Mouse (Mus musculus): Measurements from ENCODE around the gene Amt. TPM values are rescaled to one million over a fixed set of nuclear protein-coding genes. Genes with fewer than 3 reads are reported as not detected.

Gene Amt
- 10.9 and 12.9 TPM in 2 replicates for polyA plus RNA-seq (2016; fragmentation: Nextera tagmentation; extraction: Ambion mirVana)

DNA sequence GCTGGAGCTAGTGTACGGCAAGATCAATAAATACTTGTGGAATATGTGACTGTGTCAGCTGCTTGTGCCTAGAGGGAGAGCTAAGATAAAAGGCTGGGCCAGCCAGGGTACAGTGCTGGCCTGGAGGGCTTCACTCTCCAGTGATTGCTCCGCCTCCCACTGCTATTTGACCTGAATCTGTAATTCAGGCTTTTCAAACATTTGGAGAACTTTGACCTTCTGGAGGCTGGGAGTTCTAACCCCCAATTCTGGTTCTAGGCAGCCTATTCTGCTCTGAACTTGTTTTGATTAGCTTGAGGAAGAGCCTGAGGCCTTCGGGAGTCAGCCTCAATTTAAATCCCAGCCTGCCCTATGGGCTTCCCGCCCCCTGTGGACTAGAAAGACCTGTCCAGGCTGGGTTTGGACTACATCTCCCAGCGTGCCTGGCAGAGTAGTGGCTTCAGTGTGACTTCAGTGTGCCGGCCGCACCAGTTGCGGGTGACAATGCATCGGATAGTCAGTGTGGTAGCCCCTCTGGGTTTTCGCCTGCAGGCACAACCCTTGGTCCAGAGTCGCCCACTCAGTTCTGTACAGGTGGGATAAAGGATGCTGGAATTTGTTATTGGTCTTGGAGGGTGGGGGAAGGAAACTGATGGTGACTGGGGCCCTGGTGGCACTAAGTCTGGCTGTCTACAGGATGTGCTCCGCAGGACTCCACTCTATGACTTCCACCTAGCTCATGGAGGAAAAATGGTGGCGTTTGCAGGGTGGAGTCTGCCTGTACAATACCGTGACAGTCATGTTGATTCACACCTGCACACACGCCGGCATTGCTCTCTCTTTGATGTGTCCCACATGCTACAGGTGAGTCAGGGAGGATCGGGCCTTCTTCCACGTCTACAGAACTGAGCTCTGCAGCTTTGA is at the start of gene Amt:
Gene Amt (plus strand): TSS at position 401 of the 903 bp plus-strand sequence.
- H3K27ac ChIP-seq = peak within 1 kb of the TSS; percentile 61
- H3K27me3 ChIP-seq (replicated peaks) = 0 out of 2 replicates have a peak, but pooled peaks cover 4% of the 10 kb centered on the region
- peak within 1 kb of the TSS; percentile 39 for H3K4me2 ChIP-seq
- H3K4me1 ChIP-seq = peaks cover 3% of the 10 kb centered on the region; the same call in 1 of the 2 replicates
- WGBS (ENCODE audit: insufficient replicate concordance) = 51% methylated on average over 18 of the region's 18 CpGs
- peaks cover 4% of the 10 kb centered on the region; the same call in 1 of the 2 replicates for H3K36me3 ChIP-seq
- H3K9me3 ChIP-seq (replicated peaks) = no peaks in the 10 kb centered on the region
- H3K9ac ChIP-seq = 0 out of 2 replicates have a peak within 1 kb of the TSS, but pooled peaks have one; percentile 22
- peak within 1 kb of the TSS; percentile 33 for H3K4me3 ChIP-seq
- ATAC-seq = peak; percentile 69

DNA sequence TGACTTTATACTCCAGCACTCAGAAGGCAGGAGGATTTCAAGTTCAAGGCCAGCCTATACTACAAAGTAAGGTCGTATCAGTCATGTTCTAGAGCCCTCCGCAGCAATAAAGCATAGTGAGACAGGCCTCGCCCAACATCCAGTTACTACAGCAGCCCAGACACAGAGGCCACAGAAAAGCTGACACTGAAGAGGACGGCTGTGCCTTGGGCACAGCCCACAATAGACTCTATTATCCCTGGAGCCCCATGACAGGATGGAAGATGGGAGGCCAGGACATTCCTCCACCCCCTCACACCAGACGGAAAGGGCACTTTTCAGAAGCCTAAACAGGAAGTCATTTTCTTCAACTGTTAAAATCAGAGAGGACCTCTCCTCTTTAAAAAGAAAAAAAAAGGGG is 47.7 kb upstream of the Amt start:
- Histone ChIP-seq H3K9me3 (replicated peaks) (no peaks in the 10 kb centered on the region), H3K4me3 (no peak overlapping the region), H3K27ac (no peak overlapping the region), H3K9ac (no peak overlapping the region), H3K4me2 (no peak overlapping the region), H3K27me3 (replicated peaks) (no peaks in the 10 kb centered on the region), H3K4me1 (no peaks in the 10 kb centered on the region), H3K36me3 (peaks cover 24% of the 10 kb centered on the region)
- 65% methylated on average over 5 of the region's 5 CpGs for WGBS (ENCODE audit: insufficient replicate concordance)
- ATAC-seq = no peak

DNA sequence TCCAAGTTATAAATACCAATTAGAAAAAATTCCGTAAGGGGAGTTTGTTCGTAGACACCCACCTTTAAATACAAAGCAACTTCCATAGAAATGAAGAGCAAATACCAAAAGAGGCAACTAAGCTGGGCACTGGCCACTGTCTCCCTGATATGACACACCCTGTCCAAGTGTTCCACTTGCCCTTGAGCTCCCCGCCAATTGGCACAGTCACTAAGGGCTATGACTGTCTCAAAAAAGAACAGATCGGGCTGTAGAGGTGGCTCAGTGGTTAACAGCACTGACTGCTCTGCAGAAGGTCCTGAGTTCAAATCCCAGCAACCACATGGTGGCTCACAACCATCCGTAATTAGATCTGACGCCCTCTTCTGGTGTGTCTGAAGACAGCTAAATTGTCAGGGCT is 44.8 kb upstream of the Amt start:
- Histone ChIP-seq H3K4me3 (no peak overlapping the region), H3K27ac (no peak overlapping the region), H3K9ac (no peak overlapping the region), H3K9me3 (replicated peaks) (no peaks in the 10 kb centered on the region), H3K4me2 (no peak overlapping the region), H3K27me3 (replicated peaks) (no peaks in the 10 kb centered on the region), H3K36me3 (peaks cover 21% of the 10 kb centered on the region), H3K4me1 (no peaks in the 10 kb centered on the region)
- no peak for ATAC-seq
- WGBS (ENCODE audit: insufficient replicate concordance) = 73% methylated on average over 6 of the region's 6 CpGs

DNA sequence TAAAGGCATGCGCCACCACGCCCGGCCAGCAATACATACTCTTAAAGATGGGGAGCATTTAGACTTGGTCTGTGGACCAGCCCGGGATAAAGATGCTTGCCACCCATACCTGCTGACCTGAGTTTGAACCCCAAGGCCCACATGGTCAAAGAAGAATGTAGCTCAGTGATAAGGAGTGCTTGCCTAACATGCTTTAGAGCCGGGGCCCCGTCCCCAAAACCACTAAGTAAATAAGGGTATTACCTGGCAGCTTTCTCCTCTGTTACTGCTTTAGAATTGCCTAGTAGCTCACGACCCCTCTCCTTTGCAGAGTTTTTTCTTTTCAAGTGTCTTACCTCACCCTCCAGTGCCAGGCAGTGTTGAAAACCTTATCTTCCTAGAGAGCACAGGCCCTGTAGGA is 43.9 kb upstream of the Amt start:
- no peaks in the 10 kb centered on the region for H3K4me1 ChIP-seq
- no peaks in the 10 kb centered on the region for H3K9me3 ChIP-seq (replicated peaks)
- no peaks in the 10 kb centered on the region for H3K27me3 ChIP-seq (replicated peaks)
- H3K4me3 ChIP-seq = no peak overlapping the region
- no peak overlapping the region for H3K9ac ChIP-seq
- no peak overlapping the region for H3K4me2 ChIP-seq
- peaks cover 21% of the 10 kb centered on the region for H3K36me3 ChIP-seq
- 70% methylated on average over 7 of the region's 7 CpGs for WGBS (ENCODE audit: insufficient replicate concordance)
- ATAC-seq = no peak
- H3K27ac ChIP-seq = no peak overlapping the region

DNA sequence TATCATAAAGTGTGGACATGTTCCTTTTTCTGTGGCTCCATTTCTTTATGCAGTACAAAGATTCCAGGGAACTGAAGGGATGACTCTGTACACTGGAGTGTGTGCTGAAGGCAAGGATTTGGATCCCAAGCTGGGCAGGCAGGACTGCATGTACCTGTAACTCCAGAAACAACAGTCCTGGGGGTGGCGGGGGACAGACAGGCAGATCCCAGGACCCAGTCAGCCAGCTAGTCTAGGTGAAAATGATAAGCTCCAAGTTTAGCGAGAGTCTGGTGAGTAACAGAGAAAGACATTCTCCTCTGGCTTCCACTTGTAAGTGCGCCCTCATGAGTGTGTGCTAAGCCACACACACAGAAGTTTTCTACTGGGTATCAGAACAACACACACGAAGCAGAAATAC is 36.1 kb upstream of the Amt start:
- Histone ChIP-seq H3K9me3 (replicated peaks) (no peaks in the 10 kb centered on the region), H3K27ac (no peak overlapping the region), H3K27me3 (replicated peaks) (no peaks in the 10 kb centered on the region), H3K9ac (no peak overlapping the region), H3K4me2 (no peak overlapping the region), H3K4me3 (no peak overlapping the region), H3K36me3 (no peaks in the 10 kb centered on the region), H3K4me1 (peaks cover 37% of the 10 kb centered on the region)
- no peak for ATAC-seq
- WGBS (ENCODE audit: insufficient replicate concordance) = 57% methylated on average over 4 of the region's 4 CpGs

- Histone ChIP-seq H3K4me3 (0 out of 2 replicates have a peak overlapping the region, but pooled peaks have one; percentile 88), H3K9me3 (replicated peaks) (no peaks in the 10 kb centered on the region), H3K36me3 (no peaks in the 10 kb centered on the region), H3K9ac (no peak overlapping the region), H3K27ac (no peak overlapping the region), H3K27me3 (replicated peaks) (no peaks in the 10 kb centered on the region), H3K4me2 (peak overlapping the region; percentile 97), H3K4me1 (peaks cover 37% of the 10 kb centered on the region)
- WGBS (ENCODE audit: insufficient replicate concordance) = 64% methylated on average over 7 of the region's 7 CpGs
- ATAC-seq = no peak
Observed at GRCm38 (mm10) chr9:108261865-108262264, 34.8 kb upstream of the Amt start.

DNA sequence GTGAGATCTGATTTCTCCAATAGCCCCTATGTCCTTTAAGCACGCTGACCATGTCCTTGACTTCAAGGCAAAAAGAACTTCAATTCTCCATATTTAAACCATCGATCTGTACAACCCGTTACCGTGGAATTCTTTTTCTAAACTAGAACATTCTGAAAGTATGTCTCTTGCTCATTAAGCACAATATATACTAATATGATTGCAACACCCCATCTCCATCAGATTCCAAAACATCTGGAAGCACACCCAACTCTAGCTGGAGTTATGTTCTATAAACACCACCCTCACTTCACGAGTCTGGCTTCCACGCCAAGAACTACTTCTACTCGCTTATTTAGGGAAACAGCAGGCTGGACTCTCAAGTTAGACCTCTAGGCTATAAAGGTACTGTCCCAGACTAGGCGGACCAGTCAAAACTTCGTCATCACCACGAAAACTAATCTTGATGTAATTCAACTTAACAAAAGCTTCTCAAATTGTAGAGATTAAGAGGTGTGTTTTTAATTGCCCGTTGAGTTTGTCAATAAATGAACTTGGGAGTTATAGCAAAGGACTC is 34.1 kb upstream of the Amt start:
- Histone ChIP-seq H3K4me1 (peaks cover 37% of the 10 kb centered on the region), H3K4me3 (peak overlapping the region; percentile 88), H3K27me3 (replicated peaks) (no peaks in the 10 kb centered on the region), H3K27ac (no peak overlapping the region), H3K4me2 (peak overlapping the region; percentile 97), H3K9me3 (replicated peaks) (no peaks in the 10 kb centered on the region), H3K36me3 (no peaks in the 10 kb centered on the region), H3K9ac (peak overlapping the region; percentile 89)
- 58% methylated on average over 11 of the region's 11 CpGs for WGBS (ENCODE audit: insufficient replicate concordance)
- ATAC-seq = no peak

DNA sequence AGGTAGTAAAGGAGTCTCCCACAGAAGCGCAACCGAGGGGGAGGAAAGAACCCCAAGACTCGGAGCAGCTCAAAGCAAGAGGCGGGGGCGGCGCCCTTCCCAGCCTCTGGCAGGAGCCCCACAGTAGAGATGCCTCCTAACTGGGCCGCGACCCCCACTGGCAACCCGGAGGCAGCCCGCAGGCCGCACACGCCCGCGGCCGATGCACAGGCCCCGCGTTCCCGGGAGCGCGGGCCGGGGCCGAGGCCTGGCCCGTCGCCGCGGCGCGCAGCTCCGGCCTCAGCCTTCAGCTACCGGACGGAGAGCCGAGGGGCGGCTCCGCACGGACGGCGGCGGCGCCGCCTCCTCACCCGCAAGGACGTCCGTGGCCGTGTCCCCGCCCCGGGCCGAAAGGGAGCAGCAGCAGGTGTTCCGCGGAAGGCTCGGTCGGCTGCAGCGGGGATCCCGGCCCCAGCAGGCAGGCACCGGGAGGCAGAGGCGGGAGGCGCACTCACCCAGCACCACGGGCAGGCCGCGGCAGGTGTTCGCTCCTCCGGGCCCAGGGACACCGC is 33.4 kb upstream of the Amt start:
- Histone ChIP-seq H3K27ac (peak overlapping the region; percentile 93), H3K9ac (peak overlapping the region; percentile 89), H3K4me1 (peaks cover 37% of the 10 kb centered on the region), H3K27me3 (replicated peaks) (no peaks in the 10 kb centered on the region), H3K36me3 (no peaks in the 10 kb centered on the region), H3K9me3 (replicated peaks) (no peaks in the 10 kb centered on the region), H3K4me2 (peak overlapping the region; percentile 97), H3K4me3 (peak overlapping the region; percentile 88)
- ATAC-seq = peak; percentile 71
- under 1% methylated on average over 52 of the region's 62 CpGs for WGBS (ENCODE audit: insufficient replicate concordance)

DNA sequence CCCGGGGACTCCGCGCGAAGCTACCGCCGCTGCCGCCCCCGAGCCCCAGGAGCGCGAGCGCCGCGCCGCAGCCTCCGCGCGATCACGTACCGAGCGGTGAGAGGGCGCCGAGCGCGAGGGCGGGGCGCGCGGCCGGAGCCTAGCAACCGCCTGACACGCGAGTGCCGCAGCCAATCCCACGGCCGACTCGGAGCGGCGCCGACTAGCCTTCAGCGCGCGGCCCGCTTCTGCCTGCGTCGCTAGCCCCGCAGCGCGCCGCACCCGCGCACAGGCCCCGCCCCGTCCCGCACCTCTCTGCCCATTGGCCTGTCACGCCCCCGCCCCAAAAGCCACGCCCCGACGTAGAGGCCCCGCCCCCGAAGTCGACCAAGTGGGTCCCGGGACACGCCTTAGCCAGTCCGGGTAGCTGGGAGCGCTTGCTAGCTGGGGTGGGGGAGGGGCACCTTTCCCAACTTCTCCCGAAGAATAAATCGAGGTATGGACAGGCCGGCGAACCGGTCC is 32.9 kb upstream of the Amt start, which contains the start of gene Dag1:
Gene Dag1 (minus strand): TSS at position 269 of the 501 bp plus-strand sequence.
- Histone ChIP-seq H3K4me1 (peaks cover 37% of the 10 kb centered on the region), H3K9me3 (replicated peaks) (no peaks in the 10 kb centered on the region), H3K9ac (peak within 1 kb of the TSS; percentile 89), H3K4me2 (peak within 1 kb of the TSS; percentile 97), H3K27ac (peak within 1 kb of the TSS; percentile 93), H3K4me3 (peak within 1 kb of the TSS; percentile 88), H3K36me3 (no peaks in the 10 kb centered on the region), H3K27me3 (replicated peaks) (no peaks in the 10 kb centered on the region)
- peak; percentile 96 for ATAC-seq
- WGBS (ENCODE audit: insufficient replicate concordance) = under 1% methylated on average over 65 of the region's 71 CpGs

- Histone ChIP-seq H3K9ac (peak overlapping the region; percentile 89), H3K27me3 (replicated peaks) (no peaks in the 10 kb centered on the region), H3K36me3 (no peaks in the 10 kb centered on the region), H3K4me2 (peak overlapping the region; percentile 97), H3K27ac (peak overlapping the region; percentile 93), H3K4me1 (peaks cover 37% of the 10 kb centered on the region), H3K4me3 (peak overlapping the region; percentile 88), H3K9me3 (replicated peaks) (no peaks in the 10 kb centered on the region)
- peak; percentile 16 for ATAC-seq
- 20% methylated on average over 10 of the region's 10 CpGs for WGBS (ENCODE audit: insufficient replicate concordance)
Observed at GRCm38 (mm10) chr9:108264191-108264921, 32.3 kb upstream of the Amt start.

DNA sequence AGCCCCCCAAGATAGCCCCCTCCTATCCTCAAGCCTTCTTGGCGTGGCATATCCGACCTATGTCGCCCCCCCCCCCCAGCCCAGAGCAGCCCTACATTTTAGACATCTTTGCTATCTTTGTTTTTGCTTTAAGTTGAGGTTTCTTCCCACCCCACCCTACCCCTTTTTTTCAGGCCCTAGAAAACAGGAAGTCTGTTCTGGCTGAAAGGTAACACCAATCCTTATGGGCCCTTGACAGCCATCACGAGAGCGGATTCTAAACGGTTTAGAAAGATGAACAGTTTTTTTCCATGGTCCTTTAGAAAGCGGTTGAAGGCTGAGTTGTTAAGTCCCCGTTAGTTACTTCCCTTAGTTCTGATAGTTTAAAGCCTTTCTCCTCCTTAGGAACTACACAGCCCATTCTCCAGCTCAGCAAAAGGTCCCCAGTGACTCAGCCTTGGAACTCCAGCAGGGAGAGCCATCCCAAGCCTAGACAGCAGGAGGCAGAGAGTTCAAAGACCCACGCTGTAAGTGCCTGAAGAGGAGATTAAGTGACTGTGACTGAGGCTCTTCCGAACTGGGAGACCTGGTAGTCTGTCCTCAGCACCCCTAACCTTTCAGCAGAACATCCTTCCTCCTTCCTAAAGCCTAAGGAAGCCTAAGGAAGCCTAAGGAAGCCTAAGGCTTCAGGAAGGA is 30.3 kb upstream of the Amt start:
- Histone ChIP-seq H3K27ac (no peak overlapping the region), H3K9ac (no peak overlapping the region), H3K4me3 (no peak overlapping the region), H3K4me1 (peaks cover 31% of the 10 kb centered on the region), H3K27me3 (replicated peaks) (peaks cover 4% of the 10 kb centered on the region; the same call in 1 of the 2 replicates), H3K9me3 (replicated peaks) (no peaks in the 10 kb centered on the region), H3K4me2 (no peak overlapping the region), H3K36me3 (no peaks in the 10 kb centered on the region)
- no peak for ATAC-seq
- whole genome bisulfite sequencing (ENCODE audit: insufficient replicate concordance) = 55% methylated on average over 10 of the region's 10 CpGs

Data from liver, embryonic 12.5 days (tissue).